Mouse (Mus musculus) kidney, adult 2 months (tissue): ENCODE data around the gene Ap2a1. TPM values are rescaled to one million over a fixed set of nuclear protein-coding genes. Genes with fewer than 3 reads are reported as not detected.

Experiments
- DNase-seq: peaks from one replicate; pipeline ENCODE4 v3.0.0; 2021
- H3K27ac ChIP-seq: fragments of 200-500 bp; 2 replicates; pipeline ENCODE4 v1.5.1; 2012; ENCODE audit warnings: low read depth, low read length, control low read depth, inconsistent platforms; ENCODE audit not compliant: insufficient read depth
- H3K27me3 ChIP-seq: fragments of 200-500 bp; replicated peaks from 2 replicates; pipeline ENCODE4 v1.6.1; 2012; ENCODE audit warnings: mild to moderate bottlenecking, moderate library complexity, low read length, inconsistent platforms; ENCODE audit not compliant: control insufficient read depth, insufficient read depth
- H3K36me3 ChIP-seq: fragments of 200-500 bp; 2 replicates; pipeline ENCODE4 v1.6.1; 2012; ENCODE audit warnings: mild to moderate bottlenecking, moderate library complexity, low read length, inconsistent platforms; ENCODE audit not compliant: control insufficient read depth, insufficient read depth
- H3K4me1 ChIP-seq: fragments of 200-500 bp; 2 replicates; pipeline ENCODE4 v1.6.1; 2011; ENCODE audit warnings: low read length; ENCODE audit not compliant: control insufficient read depth, insufficient read depth
- H3K4me3 ChIP-seq: fragments of 200-500 bp; 2 replicates; pipeline ENCODE4 v1.5.1; 2011; ENCODE audit warnings: mild to moderate bottlenecking, low read depth, low read length, control low read depth; ENCODE audit not compliant: insufficient read depth
- CTCF ChIP-seq: fragments of 200-500 bp; conservative IDR thresholded peaks from 2 replicates; pipeline ENCODE4 v1.5.1; 2011; ENCODE audit warnings: low read depth, mild to moderate bottlenecking, control low read depth, low read length, moderate library complexity, mixed read lengths; ENCODE audit not compliant: insufficient read depth, insufficient read length
- POLR2A ChIP-seq: fragments of 200-500 bp; IDR thresholded peaks from one replicate; pipeline ENCODE4 v1.6.1; 2011; ENCODE audit warnings: low read depth, low read length, control low read depth
- WGBS: fragments of 180-500 bp; shearing (Covaris S2); methylation state at CpG from one replicate; pipeline ENCODE4 v1.1.7; 2018; 5-methylcytosine and 5-hydroxymethylcytosine counted together
- polyA plus RNA-seq: library from polyadenylated mRNA; depleted of rRNA; stranded (reverse); fragments of >200 nt; gene quantifications from 2 replicates; pipeline ENCODE4 v1.2.3, GENCODE M21; 2012

Ap2a1 gene
- polyA plus RNA-seq, 1 experiment, result 58.0 TPM

DNA sequence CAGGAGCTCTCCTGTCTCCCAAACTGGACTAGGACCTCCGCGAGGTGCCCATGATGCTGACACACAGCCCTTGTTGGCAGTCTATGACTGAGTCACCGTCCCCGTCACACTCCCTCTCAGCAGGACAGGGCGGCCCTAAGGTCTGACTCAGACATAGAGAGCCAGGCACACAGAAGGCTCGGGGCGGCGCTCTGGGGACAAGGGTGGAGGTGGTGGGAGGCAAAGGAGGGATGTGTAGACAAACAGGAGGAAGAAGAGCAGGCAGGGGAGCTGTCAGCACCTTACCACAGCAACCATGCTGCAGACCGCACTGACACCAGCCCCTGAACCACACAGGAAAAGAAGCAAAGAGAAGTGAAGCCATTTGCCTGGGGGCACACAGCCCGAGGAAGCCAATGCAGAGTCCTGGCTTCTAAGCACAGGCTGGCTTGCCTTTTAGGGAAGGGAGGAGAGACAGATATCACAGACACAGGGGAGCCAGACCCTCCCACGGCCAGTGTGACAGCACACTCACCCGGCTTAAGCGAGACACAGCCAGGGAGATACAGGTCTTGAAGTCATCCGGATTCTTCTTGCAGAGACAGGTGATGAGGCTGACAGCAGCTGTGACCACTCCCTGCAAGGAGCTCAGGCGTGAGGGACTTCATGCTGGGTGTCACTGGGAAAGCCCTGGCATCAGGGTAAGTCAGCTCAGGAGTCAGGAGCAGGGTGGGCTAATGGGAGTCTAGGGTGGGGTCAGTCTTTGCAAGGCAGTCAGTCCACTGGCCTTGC lies 20.4 kb downstream of the Ap2a1 start:
- Histone ChIP-seq H3K4me3 (no peak overlapping the region), H3K27me3 (no peaks in the 10 kb centered on the region), H3K36me3 (no peaks in the 10 kb centered on the region), H3K4me1 (no peaks in the 10 kb centered on the region), H3K27ac (no peak overlapping the region)
- 86% methylated on average over 15 of the region's 15 CpGs for WGBS
- DNase-seq, result no peak
- TF ChIP-seq CTCF (no peak), POLR2A (no peak)

DNA sequence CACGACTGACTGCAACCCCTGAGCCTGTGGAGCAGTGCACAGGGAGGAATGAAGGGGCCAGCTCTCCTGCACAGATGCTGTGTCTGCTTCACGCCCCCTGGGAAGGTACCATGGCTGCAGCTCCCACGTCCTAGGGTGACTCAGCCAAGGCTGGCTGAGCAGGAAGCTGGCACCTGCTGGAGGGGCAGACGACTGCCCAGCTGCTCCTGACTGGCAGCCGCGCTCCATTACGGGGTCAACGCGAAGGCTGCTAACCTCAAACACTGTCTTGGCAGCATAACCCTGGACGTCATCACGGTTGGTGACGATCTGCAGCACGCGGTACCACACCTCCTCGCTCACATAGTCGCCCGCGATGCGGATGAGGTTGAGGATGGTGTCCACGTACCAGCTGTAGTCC lies 23.9 kb downstream of the Ap2a1 start:
- no peaks in the 10 kb centered on the region for H3K27me3 ChIP-seq
- TF ChIP-seq POLR2A (no peak), CTCF (no peak)
- H3K36me3 ChIP-seq, result no peaks in the 10 kb centered on the region
- H3K4me1 ChIP-seq, result peaks cover 11% of the 10 kb centered on the region; the same call in 1 of the 2 replicates
- WGBS, result 80% methylated on average over 20 of the region's 20 CpGs
- no peak overlapping the region for H3K4me3 ChIP-seq
- DNase-seq, result no peak
- H3K27ac ChIP-seq, result no peak overlapping the region

DNA sequence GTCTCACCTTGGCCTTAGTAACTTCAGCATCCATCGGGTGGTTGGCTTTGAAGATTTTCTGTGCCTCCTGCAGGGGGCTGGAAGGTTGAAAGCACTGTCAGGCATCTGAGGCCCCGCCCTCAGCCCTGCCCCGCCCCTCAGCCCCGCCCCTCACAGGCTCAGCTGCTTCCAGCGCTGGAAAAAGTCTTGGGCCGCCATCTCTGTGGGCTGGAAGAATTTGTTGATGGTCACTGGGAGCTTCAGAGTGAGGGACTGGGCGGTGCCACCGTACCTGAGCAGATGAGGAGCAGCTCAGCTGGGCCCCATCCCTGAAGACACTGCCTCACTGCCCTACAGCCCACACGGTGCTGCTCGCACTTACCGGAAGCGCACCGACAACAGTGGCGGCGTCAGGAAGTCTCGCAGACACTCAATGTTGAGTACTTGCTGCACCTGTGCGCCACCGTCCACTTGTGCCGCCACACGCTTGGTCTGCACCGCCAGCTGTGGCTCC lies 28.0 kb downstream of the Ap2a1 start:
- peak; percentile 61 for TF ChIP-seq POLR2A
- no peak; the same call in 1 of the 2 replicates for TF ChIP-seq CTCF
- DNase-seq, result peak; percentile 58
- 21% methylated on average over 21 of the region's 21 CpGs for WGBS
- H3K4me3 ChIP-seq, result peak overlapping the region; percentile 46
- H3K36me3 ChIP-seq, result no peaks in the 10 kb centered on the region
- peak overlapping the region; percentile 14; the same call in 1 of the 2 replicates for H3K27ac ChIP-seq
- no peaks in the 10 kb centered on the region for H3K27me3 ChIP-seq
- H3K4me1 ChIP-seq, result peaks cover 17% of the 10 kb centered on the region; the same call in 1 of the 2 replicates

DNA sequence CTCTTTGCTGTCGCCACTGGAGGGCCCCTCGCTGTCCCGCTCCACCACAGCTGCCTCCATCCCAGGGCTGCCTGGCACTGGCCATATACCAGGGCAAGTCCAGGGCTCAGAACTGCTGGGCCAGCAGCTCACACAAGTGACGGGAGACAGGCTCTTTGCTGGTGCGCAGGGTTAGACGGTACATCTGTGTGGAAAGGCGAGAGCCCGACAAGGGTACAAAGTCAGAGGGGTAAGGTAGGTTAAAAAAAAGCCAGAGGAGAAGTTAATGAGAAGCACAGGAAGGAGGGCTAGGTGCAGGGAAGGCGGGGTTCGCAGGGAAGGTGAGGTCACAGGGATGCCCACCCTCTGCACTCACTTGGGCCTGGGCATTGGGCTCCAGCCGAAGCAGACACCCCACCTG lies 28.7 kb downstream of the Ap2a1 start:
- H3K4me3 ChIP-seq, result no peak overlapping the region
- TF ChIP-seq CTCF, result no peak
- peak; percentile 11 for TF ChIP-seq POLR2A
- DNase-seq, result peak; percentile 52
- no peaks in the 10 kb centered on the region for H3K36me3 ChIP-seq
- no peak overlapping the region; the same call in 1 of the 2 replicates for H3K27ac ChIP-seq
- no peaks in the 10 kb centered on the region for H3K27me3 ChIP-seq
- peaks cover 17% of the 10 kb centered on the region; the same call in 1 of the 2 replicates for H3K4me1 ChIP-seq
- WGBS, result 71% methylated on average over 11 of the region's 11 CpGs

DNA sequence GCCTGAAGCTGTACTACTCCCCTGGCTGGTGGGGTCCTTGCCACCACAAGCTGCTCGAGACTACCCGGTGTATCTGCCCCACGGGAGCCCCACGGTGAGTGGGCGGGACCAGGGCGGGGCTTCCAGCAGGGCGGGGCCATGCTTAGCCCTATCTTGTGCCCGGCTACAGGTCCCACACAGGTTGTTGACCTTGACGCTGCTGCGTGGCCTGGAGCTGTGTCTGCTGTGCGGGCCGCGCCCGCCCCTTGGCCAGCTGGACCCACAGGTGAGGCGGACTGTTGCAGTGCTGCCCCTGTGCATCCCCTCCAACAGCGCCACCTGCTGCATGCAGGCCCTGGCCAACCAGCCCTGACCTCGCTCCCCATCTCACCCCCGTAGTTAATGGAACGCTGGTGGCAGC lies 30.7 kb downstream of the Ap2a1 start:
- no peak for TF ChIP-seq POLR2A
- peak; percentile 37; the same call in 1 of the 2 replicates for TF ChIP-seq CTCF
- H3K27ac ChIP-seq, result no peak overlapping the region

DNA sequence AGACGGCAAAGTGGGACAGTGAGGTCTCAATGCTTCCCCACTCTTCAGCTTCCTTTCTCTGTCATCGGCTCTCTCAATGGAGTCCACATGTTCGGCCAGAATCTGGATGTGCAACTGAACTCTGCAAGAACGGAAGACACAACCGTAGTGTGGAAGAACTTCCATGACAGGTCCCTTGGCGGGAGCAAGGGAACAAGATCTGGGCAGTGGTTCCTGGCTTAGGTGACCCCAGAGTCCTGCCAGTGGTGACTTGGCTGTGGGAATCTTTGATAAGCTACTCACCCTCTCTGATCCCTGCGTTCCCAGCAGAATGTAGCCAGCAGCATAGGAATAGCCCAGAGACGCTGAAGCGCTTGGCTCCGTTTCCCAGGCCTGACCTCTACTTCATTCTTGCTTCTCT lies 32.8 kb downstream of the Ap2a1 start:
- 0 out of 2 replicates have a peak overlapping the region, but pooled peaks have one; percentile 37 for H3K27ac ChIP-seq
- peaks cover 15% of the 10 kb centered on the region; the same call in 1 of the 2 replicates for H3K4me1 ChIP-seq
- no peaks in the 10 kb centered on the region for H3K36me3 ChIP-seq
- TF ChIP-seq CTCF, result no peak
- no peak for TF ChIP-seq POLR2A
- 16% methylated on average over 10 of the region's 10 CpGs for WGBS
- H3K4me3 ChIP-seq, result peak overlapping the region; percentile 66
- H3K27me3 ChIP-seq, result no peaks in the 10 kb centered on the region
- no peak for DNase-seq

More for the DNA sequence above, 30.7 kb downstream of the Ap2a1 start:
- Histone ChIP-seq H3K36me3 (no peaks in the 10 kb centered on the region), H3K4me3 (no peak overlapping the region), H3K4me1 (peaks cover 20% of the 10 kb centered on the region; the same call in 1 of the 2 replicates), H3K27me3 (no peaks in the 10 kb centered on the region)
- DNase-seq, result peak; percentile 61
- WGBS, result 28% methylated on average over 19 of the region's 19 CpGs
